Mouse (Mus musculus) E14TG2a.4 (cell line): ENCODE measurements at regions not wholly inside any gene's neighbourhood (a gene's known extent, or its start where the extent isn't known, plus 50 kb on each side); places are given as distances from the start of the nearest gene placed in this dataset.

Source experiments
- CTCF ChIP-seq: conservative IDR thresholded peaks from 2 replicates; pipeline ENCODE4 v1.5.1; 2014; ENCODE audit warnings: low read length
- POU5F1 ChIP-seq: IDR thresholded peaks from 2 replicates; pipeline ENCODE4 v1.6.1; 2014; ENCODE audit warnings: low read length, borderline replicate concordance

- TF ChIP-seq CTCF, result no peak
- TF ChIP-seq POU5F1, result no peak
These were observed 92.4 kb upstream of the Lef1 start for GRCm38 (mm10) chr3:131017899-131018298.
